8 mouse cellular contexts compared by ENCODE assay signal in the genomic region with DNA sequence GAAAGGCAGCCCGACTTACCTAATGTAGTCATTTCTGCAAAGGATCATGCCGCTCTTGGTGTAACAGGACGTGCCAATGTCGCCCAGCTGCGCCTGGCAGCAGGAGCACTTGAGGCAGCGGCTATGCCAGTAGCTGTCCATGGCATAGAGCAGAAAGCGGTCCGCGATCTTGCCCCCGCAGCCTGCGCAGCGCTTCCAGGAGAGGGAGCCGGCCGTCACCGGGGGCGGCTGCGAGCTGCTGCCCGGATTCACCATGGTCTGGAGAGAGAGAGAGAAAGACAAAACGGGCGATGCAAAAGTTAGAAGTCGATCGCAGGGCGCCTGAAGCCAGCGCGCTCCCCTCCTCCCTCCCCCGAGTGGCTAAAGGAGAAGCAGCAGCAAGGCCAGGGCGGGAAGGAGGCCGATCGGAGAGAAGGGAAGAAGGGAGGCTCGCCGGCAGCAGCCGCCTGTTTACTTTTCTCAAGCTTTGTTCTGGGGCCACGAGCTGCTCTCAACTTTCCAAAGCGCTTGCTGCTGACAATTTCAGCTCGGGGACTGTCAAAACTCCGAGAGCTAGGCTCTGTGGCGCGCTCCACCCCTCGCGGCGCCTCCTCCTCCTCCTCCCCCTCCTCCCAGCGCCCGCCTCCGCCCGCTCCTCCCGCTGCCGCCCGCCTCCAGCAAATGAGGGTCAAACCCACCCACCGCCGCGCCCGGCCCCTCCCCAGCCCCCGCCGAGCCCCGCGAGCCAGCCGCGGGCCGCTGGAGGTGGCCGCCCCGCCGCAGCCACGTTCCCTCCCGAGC. TPM values are rescaled to one million over a fixed set of nuclear protein-coding genes. Genes with fewer than 3 reads are reported as not detected.
A peak's percentile ranks its signal among the peaks of the same experiment; 100 is the strongest.
DNase-seq lines count a peak whose midpoint lies in the region; ATAC-seq and TF ChIP-seq lines count a peak whose summit lies in the region.

No protein-coding gene starts in this region.

- peak; percentile 45 for ATAC-seq in G1E (ENCODE audit: extremely low read depth, insufficient number of reproducible peaks, low FRiP score, poor library complexity, severe bottlenecking)
- ATAC-seq in hindbrain, embryonic 12.5 days (ENCODE audit: low FRiP score): peak; percentile 20
- ATAC-seq in megakaryocyte progenitor cell, adult 5-6 weeks (replicated peaks; ENCODE audit: poor library complexity): peak; percentile 29

- peaks cover 55% of the 10 kb centered on the region for H3K4me1 ChIP-seq in G1E (ENCODE audit: insufficient read depth, low read depth, low read length)
- H3K4me1 ChIP-seq in hindbrain, embryonic 12.5 days: peaks cover 39% of the 10 kb centered on the region

- H3K4me2 ChIP-seq in hindbrain, embryonic 12.5 days (replicated peaks): peak overlapping the region; percentile 92

- H3K4me3 ChIP-seq in G1E (ENCODE audit: low read depth, low read length): peak overlapping the region; percentile 80
- H3K4me3 ChIP-seq in hindbrain, embryonic 12.5 days: peak overlapping the region; percentile 85

- H3K27me3 ChIP-seq in G1E (ENCODE audit: insufficient read depth, low read length): no peaks in the 10 kb centered on the region
- no peaks in the 10 kb centered on the region for H3K27me3 ChIP-seq in hindbrain, embryonic 12.5 days

- peaks cover 15% of the 10 kb centered on the region for H3K36me3 ChIP-seq in G1E (replicated peaks)
- H3K36me3 ChIP-seq in hindbrain, embryonic 12.5 days: no peaks in the 10 kb centered on the region

- peak overlapping the region; percentile 98 for H3K9ac ChIP-seq in hindbrain, embryonic 12.5 days

- H3K9me3 ChIP-seq in G1E (replicated peaks): no peaks in the 10 kb centered on the region
- no peaks in the 10 kb centered on the region for H3K9me3 ChIP-seq in hindbrain, embryonic 12.5 days (replicated peaks)

- peak; percentile 56 for DNase-seq in G1E (ENCODE audit: low spot score)
- DNase-seq in cerebellum, adult 11-12 months: peak; percentile 37
- peak; percentile 75 for DNase-seq in forelimb bud, embryonic 11.5 days (ENCODE audit: low read depth, low spot score)
- peak; percentile 76 to 78 for DNase-seq in layer of hippocampus, postnatal 36 days
- DNase-seq in right cerebral cortex, postnatal 14 days: peak; percentile 69
- peak; percentile 78 for DNase-seq in urinary bladder, postnatal 25 days (ENCODE audit: low spot score)

- 2% methylated on average over 46 of the region's 64 CpGs for WGBS in hindbrain, embryonic 12.5 days

- H3K27ac ChIP-seq in hindbrain, embryonic 12.5 days: peak overlapping the region; percentile 100

- no peak for TF ChIP-seq CTCF in G1E (IDR thresholded peaks at IDR 0.05; ENCODE audit: low read depth, low read length)

RNA-seq across cellular contexts. Expression of gene Lmo4, which starts 3.0 kb away (rescaled TPM):
- 161 and 201 TPM in 2 replicates for total RNA-seq in G1E (2014; fragmentation: Nextera tagmentation)
- 37.3 and 45.0 TPM in 2 replicates for total RNA-seq in G1E (2017)
- polyA plus RNA-seq in G1E (2012): 48.1 and 54.2 TPM in 2 replicates
- 62.0 and 64.7 TPM in 2 replicates for polyA plus RNA-seq in hindbrain, embryonic 12.5 days (2016; fragmentation: Nextera tagmentation; extraction: Ambion mirVana)
- total RNA-seq in layer of hippocampus, postnatal 36 days (2021): 100 to 1,000 TPM; 210 to 218 TPM
- 147 and 167 TPM in 2 replicates for total RNA-seq in megakaryocyte progenitor cell, adult 5-6 weeks (2015)
- total RNA-seq in megakaryocyte progenitor cell, adult 5-6 weeks (2017): 37.0 and 44.7 TPM in 2 replicates

Comparison
In these comparisons a context has a peak if more than half of its experiments do, and no peak if none do; other contexts are left out.
1. Peak in every context shown above with its lines: DNase-seq, ATAC-seq, H3K4me3 ChIP-seq and H3K27ac ChIP-seq.